Mouse (Mus musculus) CD8-positive naive resting alpha-beta T cell, adult 2 months (primary cell): ENCODE measurements around the gene Eef1akmt2.
A peak's percentile ranks its signal among the peaks of the same experiment; 100 is the strongest.

Experiments
- DNase-seq, 2 experiments: peaks; one replicate each; pipeline ENCODE4 v3.0.0; 2022; ENCODE audit warnings: low read depth in 2 of 2, low spot score in 2 of 2

Gene Eef1akmt2

DNA sequence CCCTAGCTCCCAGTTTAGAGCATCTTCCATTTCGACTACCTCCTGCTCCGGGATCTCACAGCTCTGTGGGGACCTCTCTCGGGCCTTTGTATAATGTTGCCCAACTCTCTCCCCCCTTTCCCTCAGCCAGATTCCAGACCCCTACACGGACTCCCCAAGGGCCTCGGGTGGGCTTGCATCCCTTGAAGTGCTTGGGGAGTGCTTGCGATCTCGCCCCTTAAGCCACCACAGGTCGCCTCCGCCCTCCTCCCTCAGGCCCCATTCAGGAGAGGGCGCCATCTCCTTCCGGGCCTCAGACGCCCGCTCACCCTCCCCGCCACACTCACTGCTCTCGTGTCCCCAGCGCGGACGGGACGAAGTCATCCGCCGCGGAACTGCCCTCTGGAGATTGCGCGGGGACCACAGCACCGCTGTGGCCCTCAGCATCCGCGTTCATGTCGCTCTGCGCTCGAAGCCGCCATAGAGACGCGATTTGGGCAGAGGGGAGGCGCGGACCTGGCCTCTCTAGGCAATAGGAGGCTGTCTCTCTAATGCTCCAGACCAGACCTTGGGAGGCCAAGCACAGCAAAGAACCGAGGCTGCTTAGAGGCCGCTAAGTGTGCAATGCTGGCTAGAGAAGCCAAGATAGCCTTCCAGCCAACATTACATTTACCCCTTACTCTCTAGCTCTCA, at the start of gene Eef1akmt2:
Eef1akmt2 (minus strand) TSS at position 501 of the 672 bp plus-strand sequence.
- peak; percentile 65 to 72 for DNase-seq

DNA sequence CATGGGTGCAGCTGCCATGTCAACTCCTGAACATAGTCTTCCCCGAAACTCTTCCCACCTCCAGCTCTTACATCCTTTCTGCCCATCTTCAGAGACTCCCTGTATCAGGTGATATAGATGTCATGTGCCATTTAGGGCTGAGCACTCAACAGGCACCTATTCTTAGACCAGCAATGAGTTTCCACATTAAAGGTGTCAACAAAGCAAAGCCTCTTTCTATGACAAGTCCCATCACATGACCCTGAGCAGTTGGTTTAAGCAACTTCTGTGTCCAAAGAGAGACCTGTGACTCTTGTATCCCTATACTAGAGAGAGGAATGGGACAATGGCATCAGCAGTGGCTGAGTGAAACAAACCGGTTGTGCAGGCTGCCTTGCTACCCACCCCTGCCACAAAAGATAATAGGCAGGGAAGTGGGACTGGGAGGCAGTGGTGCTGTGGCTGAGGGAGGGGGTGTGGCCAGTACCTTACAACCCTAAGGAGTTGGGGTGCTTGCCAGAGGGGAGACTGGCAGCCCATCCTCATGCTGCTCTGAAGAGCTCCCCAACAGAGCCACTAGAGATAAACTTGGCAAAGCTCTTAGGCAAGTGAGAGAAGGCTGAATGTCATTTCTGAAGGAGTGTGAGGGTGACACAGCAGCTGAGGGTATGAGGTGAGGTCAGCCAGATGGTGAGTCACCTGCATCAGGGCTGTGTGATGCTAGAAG, 48.5 kb upstream of the Eef1akmt2 start:
- no peak for DNase-seq

DNA sequence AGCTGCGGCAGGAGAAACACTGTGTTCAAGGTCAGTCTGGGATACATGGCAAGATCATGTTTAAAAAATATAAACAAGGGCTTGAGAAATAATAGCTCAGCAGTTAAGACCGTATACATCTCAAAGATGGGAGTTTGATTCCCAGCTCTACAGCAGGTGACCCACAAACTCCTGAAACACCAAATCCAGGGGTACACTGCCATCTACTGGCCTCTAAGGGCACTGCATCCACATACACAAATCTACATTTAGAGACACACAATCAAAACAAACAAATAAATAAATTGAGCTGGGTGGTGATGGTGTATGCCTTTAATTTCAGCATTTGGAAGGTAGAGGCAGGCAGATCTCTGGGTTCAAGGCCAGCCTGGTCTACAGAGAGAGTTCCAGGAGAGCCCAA, 45.8 kb upstream of the Eef1akmt2 start:
- DNase-seq: peak; percentile 33 to 57

DNA sequence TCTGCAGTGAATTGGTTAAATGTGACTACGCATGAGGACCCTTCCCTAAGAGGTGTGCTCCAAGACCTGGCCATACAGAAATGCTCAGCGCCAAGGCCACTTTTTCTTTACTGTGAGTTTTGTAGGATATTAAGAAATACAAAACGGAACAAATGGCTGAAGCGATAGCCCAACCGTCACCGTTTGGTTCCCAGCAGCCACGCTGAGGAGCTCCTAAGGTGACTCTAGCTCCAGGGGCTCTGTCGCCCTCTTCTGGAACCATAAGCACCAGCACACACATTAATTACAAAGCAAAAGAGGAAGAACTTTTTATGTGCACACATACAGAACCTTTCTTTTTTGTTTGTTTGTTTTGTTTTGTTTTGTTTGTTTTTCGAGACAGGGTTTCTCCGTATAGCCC, 44.8 kb upstream of the Eef1akmt2 start:
- DNase-seq: no peak

DNA sequence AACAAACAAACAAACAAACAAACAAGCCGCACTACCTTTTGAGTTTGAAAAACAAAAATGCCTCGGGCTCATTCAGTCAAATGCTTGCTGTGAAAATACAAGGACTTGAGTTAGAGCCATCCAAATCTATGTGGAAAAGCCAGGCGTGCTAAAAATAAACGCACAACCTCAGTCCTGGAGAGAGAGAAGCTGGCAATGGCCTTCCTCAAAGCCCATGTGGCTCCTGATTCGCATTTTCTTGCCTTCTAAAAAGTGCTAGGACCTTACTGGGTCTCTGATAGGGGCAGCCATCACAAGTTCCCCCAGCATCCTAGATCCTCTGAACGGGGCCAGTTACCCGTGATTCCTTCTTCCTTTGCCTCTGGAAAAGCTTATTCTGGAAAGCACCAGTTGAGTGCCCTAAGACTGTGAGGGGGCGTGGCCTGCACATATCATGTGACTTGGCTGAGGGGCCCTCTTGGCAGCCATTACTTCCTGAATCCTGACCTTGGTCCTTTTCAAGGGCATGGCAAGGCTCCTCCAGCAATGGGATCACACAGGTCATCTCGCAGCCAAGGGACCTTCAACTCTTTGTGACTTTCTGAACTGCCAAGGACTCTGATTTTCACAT, 43.8 kb upstream of the Eef1akmt2 start:
- DNase-seq: no peak

DNA sequence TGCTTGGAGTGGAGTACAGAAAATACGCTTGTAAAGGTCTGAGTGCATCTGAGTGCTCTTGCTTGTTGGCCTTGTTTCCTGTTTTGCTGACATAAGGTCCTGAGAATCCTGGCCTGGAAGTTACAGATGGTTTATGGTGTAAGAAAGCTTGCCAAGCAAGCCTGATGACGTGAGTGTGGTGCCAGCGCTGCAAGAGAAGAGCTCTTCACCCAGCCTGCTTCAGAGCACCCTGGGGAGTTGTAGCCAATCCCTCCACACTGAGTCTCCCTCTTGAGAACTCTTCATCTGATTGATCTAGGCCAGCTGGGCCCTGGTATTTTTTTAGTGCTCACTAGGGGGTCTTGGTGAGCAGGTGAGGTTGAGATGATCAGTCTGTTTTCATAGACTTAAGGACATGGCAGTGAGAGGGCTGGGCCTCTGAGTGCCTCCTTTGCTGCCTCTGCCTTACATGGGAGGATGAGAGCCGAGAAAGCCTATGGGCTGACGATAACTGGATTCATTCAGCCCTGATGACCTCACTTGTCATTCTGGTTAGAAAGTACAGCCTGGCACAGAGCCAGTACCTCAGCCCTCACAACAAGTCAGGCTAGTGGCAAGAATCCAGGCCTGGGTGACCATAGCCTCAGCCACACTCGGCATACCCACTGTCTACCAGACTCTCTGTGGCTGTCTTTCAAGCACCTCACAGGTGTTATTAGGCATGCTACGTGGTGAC, 42.5 kb upstream of the Eef1akmt2 start:
- no peak for DNase-seq

DNA sequence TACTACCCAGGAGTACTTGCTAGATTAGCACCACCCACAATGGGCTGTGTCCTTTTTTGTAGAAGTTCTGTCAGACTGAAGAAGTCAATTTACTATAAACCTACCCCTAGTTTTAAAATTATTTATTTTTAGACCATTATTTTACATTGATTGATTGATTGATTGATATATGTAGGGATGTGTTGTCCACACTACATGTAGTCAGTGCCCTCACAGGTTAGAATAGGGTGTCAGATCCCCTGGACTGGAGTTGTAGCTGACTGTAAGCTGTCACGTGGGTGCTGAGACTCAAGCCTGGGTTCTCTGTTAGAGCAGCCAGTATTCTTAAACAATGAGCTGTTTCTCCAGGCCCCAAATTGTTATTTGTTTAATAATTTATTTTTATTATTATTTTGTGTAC, 40.9 kb upstream of the Eef1akmt2 start:
- DNase-seq: no peak

DNA sequence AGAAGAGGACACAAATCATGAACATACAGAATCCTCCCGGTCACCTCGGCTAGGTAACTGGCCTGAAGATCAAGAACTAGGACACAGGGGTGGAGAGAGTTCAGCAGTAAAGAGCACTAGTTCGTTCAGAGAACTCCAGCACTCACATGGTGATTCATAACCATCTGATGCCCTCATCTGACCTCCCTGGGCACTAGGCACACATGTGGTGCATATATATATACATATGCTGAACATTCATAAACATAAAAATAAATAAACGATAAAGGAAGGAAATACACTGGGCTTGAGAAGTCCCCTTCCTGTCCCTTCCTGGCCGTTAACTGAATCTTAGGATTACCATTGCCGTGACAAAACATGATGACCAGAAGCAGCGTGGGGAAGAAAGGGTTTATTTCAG, 40.3 kb upstream of the Eef1akmt2 start:
- DNase-seq: no peak

DNA sequence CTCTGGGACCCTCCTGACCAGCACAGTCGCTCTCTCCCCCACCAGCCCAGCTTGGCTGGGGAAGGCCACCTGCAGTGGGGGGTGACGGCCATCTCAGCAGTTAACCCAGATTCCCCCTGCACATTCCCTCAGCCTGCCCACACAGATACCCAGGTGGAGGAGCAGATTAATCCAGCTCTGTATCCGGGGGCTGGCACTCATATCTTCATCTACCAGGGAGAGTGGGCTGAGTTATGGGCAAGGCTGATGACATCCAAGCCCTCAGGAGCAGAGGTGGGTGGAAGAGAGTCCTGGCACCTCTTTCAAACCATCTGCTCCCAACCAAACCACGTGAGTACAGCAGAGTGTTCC, 39.8 kb upstream of the Eef1akmt2 start:
- DNase-seq: no peak

DNA sequence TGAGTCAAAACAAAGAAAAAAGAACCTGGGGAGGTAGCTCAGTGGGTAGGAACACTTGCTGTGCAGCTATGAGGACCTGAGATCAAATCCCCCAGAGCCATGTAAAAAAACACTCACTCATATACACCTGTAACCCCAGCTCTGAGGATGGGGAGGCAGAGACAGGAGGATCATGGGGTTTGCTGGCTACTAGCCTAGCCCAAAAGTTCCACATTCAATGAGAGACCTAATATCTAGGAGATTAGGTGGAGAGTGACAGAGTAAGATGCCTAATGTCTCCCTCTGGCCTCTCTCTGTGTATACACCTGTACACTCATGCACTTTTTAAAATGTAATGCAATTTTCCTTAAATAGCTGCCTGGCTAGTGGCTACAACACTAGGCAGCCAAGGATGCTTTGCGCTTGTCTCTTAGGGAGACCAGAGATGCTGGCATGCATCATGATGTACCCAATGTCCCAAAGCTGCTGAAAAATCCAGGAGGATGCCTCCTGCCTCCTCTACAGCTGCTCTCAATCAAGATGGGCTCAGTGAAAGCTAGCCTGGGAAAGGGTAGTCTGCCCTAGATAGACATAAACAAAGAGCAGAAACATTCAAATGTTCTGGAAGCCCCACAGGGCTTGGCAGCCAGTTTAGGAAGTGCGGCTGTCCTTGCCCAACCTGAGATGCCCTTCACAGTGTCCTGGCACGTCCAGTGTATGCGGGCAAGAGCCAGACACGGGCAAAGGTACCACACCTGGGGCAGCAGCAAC, 39.3 kb upstream of the Eef1akmt2 start:
- DNase-seq: no peak

DNA sequence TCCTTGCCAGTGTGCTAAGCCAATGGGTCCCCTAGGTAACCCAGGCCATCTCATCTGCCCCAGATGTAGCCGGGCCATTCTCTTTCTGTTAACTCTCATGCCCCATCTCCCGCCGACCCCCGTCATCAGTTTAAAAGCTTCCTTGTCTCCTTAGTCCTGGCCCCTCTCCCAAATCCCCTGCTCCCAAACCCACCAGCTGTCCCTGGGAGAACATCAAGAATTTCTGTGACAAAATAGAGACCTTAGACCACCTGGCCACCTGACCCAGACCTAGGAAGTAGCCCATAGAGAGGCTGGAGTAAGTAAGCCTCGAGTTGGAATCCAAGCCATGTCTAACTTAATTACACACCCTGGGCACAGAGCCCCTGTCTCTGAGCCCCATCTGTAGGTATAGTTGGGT, 37.7 kb upstream of the Eef1akmt2 start:
- DNase-seq: no peak

DNA sequence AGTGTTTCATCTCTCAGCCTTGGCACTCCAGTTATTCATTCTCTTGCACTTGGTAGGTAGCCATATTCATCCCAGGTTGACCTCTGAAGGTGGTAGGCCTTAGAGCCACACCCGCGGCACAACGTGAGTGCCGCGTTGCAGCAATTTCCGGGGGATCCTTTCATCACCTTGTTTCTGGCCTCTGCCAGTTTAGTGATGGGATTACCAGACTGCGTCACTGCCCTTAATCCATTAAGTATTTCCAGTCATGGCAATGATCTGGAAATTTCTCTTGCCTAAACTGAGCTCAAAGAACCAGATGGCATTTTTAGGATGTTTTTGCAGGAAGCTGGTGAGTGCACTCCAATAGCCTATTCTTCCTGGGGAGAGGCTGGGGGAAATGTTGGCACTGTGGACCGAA, 37.2 kb upstream of the Eef1akmt2 start:
- DNase-seq: no peak

DNA sequence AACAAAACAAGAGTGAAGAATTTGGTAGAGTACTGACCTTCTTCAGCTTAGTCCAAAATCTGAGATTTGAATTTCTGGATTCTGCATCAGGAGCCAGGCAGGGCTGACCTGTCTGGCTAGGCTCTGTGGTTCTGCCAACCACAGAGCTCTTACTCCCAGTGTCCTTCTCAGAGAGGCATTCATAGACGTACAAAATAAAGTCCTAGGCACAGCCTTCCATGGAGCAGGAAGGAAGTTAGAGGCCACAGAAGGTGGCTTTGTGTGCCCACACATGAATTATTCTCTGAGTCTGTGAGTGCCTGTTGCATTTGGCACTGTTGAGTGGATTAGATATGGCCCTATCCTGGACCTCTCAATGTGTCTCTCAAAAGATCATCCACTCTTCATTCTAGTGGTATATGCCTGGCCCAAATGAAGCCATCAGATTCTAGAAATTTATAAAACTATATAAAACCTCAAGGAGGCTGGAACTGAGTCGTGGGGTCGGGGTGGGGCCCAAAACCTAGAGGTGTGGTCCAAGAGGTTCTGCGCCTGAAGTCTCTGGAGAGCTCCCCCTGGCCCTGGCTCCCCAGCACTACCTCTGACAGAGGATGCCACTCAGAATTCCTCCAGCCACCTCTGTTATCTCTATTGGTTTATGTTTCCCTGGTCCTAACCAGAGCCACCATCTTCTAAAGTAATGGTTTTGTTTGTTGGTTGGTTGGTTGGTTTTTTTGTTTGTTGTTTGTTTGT, 36.2 kb upstream of the Eef1akmt2 start:
- DNase-seq: no peak

DNA sequence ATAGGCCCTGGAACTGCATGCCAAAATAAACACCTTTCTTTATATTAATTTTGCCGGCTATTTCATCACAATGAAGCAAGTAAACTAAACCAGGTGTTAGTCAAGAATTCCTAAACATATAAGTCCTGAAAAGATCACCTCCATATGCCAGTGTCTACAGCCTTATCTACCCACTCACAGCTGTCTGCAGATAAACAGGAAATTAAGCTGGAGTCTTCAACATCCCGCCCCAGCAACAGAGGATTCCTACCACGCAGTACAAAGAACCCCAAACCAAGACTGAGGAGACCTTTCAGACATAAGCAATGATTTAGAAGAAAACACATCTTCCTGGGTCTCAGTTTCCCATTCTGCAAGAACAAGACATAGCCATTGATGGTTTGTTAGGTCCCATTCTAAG, 35.6 kb upstream of the Eef1akmt2 start:
- DNase-seq: no peak

DNA sequence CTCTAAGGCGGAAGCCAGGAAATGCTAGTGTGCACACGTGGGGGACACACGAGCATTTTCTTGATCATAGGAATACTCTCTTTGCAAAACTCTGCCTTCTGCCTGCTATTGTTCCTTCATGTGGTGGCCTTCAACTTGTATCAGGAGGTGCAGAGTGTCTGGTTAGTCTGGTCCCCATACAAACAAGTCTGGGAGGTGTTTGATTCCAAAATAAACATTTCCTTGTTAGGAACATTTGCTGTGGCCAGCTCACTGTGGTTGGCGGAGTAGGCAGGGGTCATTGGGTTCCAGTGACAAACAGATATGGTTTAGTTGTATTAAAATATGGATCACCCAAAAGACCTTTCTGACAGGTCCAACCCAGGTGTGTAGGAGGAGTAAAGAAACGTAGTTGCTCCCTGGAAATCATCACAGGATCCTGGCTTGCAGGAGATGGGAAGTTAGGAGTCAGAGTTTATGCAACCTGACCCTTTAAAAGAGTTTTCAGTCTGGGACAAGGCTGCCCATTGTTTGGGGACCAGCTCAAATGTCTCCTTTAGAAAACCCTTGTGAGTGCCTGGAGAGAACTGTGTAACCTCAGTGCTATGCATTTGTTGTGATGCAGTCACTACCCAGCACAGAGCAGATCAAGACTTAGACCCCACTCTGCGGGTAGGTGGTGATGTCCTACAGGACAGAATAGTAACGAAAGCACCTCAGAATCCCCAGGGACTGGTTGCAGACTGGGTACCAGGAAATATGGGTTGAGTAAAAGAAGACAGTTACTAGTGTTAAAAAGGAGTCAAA, 34.7 kb upstream of the Eef1akmt2 start:
- DNase-seq: no peak

DNA sequence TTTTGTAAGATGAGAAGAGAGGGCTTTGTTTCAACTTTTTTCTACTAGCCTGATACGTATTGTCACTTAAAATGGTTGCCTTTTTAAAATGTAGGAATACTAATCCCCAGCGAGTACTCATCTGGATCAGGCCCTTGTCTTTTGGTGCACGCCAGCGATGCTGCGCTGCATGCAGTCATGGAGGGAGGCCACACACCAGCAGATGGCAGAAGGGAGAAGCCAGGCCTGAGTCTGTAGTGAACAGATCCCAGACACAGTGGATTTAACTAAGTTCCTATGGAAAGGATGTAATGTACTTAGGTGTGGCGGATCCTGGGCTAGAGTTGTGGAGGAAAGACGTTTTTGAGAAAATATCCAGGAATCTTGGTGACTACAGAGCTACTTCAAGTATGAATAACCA, 31.6 kb upstream of the Eef1akmt2 start:
- no peak for DNase-seq

DNA sequence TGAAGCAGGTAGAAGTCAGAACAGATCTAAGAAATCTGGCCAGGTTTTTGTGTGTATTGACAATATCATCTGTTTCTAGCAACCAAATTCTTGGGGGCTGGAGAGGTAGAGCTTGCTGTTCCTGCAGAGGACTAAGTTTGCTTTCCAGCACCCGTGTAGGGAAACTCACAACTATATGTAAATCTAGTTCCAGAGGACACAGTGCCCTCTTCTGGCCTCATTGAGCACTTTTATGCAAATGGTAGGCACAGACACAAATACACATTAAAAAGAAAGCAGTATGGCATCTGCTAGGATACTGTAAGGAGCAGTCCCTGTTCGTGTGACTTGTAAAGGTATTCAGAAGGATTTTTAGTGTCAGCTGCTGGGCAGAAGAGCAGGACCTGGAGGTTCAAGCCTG, 29.9 kb upstream of the Eef1akmt2 start:
- peak in 1 of 2 experiments; percentile 11 for DNase-seq

DNA sequence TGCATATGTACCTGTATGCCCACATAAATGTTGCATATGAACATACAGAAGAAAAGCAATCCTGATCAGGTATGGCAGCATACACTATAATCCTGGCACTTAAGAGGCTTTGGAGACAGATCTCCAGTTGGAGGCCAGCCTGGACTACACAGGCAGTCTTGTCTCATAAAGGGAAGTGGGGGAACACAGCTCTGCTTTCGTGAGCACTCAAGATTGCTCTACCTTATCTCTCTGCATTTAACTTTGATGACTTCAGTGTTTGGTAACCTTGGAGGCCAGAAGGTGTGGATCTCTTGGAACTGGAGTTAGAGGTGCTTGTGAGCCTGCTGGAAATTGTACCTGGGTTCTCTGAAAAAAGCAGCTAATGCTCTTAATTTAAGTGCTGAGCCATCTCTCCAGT, 27.8 kb upstream of the Eef1akmt2 start:
- DNase-seq: no peak

DNA sequence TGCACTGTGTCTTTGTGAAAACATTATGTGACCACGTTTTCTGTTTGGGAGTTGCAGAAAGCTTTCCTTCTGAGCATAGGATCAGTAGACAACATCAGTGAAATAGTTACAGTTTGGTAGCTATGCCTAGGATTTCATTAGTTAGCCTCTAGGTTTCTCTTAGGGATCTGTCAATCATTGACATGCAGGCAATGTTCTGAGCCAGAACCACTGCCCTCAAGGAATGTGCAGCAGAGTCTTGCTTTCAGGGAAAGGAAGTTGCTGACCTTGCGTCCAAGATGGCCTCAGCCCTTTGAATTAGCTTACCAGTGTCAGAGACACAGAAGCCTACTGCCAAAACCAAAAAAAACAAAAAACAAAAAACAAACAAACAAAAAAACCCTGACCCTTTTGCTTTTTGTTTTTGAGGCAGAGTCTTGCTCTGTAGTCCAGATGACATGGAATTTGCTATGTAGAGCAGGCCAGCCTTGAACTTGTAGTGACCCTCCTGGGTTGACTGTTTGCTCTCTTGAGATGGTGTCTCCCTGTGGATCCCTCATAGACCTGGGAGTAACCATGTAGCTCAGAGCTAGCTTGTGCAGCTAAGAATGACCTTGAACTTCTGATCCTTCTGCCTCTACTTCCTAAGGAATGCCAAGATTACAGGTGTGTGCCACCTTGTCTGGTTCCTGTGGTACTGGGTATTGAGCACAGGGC, 23.1 kb upstream of the Eef1akmt2 start:
- no peak for DNase-seq
